Mouse (Mus musculus) spleen, postnatal 10 days (tissue): ENCODE data around the gene Traf3ip3.

ENCODE experiments used
- DNase-seq, 2 experiments: peaks; one replicate each; pipeline ENCODE4 v3.0.0; 2021 to 2022; ENCODE audit warnings: low spot score in 2 of 2

Traf3ip3 gene

GRCm38 (mm10) chr1:193160317-193161032 is 41.0 kb downstream of the Traf3ip3 start:
- DNase-seq, result peak; percentile 33 to 76

- peak in 1 of 2 experiments; percentile 30 for DNase-seq
Observed at GRCm38 (mm10) chr1:193159613-193160012, 41.9 kb downstream of the Traf3ip3 start.

- no peak for DNase-seq
Observed at GRCm38 (mm10) chr1:193159163-193159562, 42.3 kb downstream of the Traf3ip3 start.

GRCm38 (mm10) chr1:193157111-193157492 is 44.4 kb downstream of the Traf3ip3 start:
- DNase-seq, result no peak

GRCm38 (mm10) chr1:193156316-193157110 is 45.0 kb downstream of the Traf3ip3 start:
- DNase-seq, result no peak

- DNase-seq, result no peak
Observed at GRCm38 (mm10) chr1:193153561-193153960, 47.9 kb downstream of the Traf3ip3 start.

GRCm38 (mm10) chr1:193152872-193153271 is 48.6 kb downstream of the Traf3ip3 start, which contains the start of gene Irf6:
TSS of gene Irf6 (plus strand) at chr1:193153111.
- DNase-seq, result peak in 1 of 2 experiments; percentile 47

- no peak for DNase-seq
Observed at GRCm38 (mm10) chr1:193151134-193151533, 50.4 kb downstream of the Traf3ip3 start.

- DNase-seq, result no peak
Observed at GRCm38 (mm10) chr1:193149231-193149630, 52.3 kb downstream of the Traf3ip3 start.

GRCm38 (mm10) chr1:193146416-193146815 is 55.1 kb downstream of the Traf3ip3 start:
- no peak for DNase-seq

- DNase-seq, result no peak
Observed at GRCm38 (mm10) chr1:193145101-193145500, 56.4 kb downstream of the Traf3ip3 start.

- DNase-seq, result no peak
Observed at GRCm38 (mm10) chr1:193144516-193144915, 57.0 kb downstream of the Traf3ip3 start.

GRCm38 (mm10) chr1:193142517-193143062 is 58.9 kb downstream of the Traf3ip3 start:
- no peak for DNase-seq

GRCm38 (mm10) chr1:193141118-193141517 is 60.4 kb downstream of the Traf3ip3 start:
- no peak for DNase-seq

GRCm38 (mm10) chr1:193138669-193139068 is 62.8 kb downstream of the Traf3ip3 start:
- no peak for DNase-seq

- no peak for DNase-seq
Observed at GRCm38 (mm10) chr1:193138087-193138486, 63.4 kb downstream of the Traf3ip3 start.

GRCm38 (mm10) chr1:193133726-193134125 is 67.8 kb downstream of the Traf3ip3 start:
- peak in 1 of 2 experiments; percentile 25 for DNase-seq

GRCm38 (mm10) chr1:193132385-193132784 is 69.1 kb downstream of the Traf3ip3 start:
- DNase-seq, result no peak

GRCm38 (mm10) chr1:193131311-193131948 is 70.1 kb downstream of the Traf3ip3 start:
- DNase-seq, result no peak

GRCm38 (mm10) chr1:193130839-193131238 is 70.7 kb downstream of the Traf3ip3 start:
- DNase-seq, result no peak

- no peak for DNase-seq
Observed at GRCm38 (mm10) chr1:193130456-193130825, 71.1 kb downstream of the Traf3ip3 start.
